Mouse (Mus musculus) gastrocnemius, adult 18-20 months (tissue): Measurements from ENCODE around the gene Dnm2. TPM values are rescaled to one million over a fixed set of nuclear protein-coding genes. Genes with fewer than 3 reads are reported as not detected.
A peak's percentile ranks its signal among the peaks of the same experiment; 100 is the strongest.
"Not testable (repeated sequence)": the region's sequence is repeated elsewhere in the genome, so short reads cannot be mapped to it uniquely, and the experiment has no call there.

ENCODE experiments used
- DNase-seq: peaks from one replicate; pipeline ENCODE4 v3.0.0; 2021; ENCODE audit warnings: low spot score
- microRNA-seq: library from miRNA; unstranded; fragments of <30 nt; microRNA quantifications from one replicate; pipeline ENCODE4 v1.2.0, GENCODE M21; 2021
- total RNA-seq, 2 experiments: library from RNA; stranded (reverse); gene quantifications; 2 replicates each; pipeline ENCODE4 v1.2.3; 2021

Gene Dnm2
- total RNA-seq, 2 experiments from 2014 or later = 37.0 to 38.6 TPM

- DNase-seq = not testable (repeated sequence)
These were observed 117.3 kb downstream of the Dnm2 start for GRCm38 (mm10) chr9:21542001-21542400.

- no peak for DNase-seq
These were observed 120.7 kb downstream of the Dnm2 start for GRCm38 (mm10) chr9:21545351-21545915.

GRCm38 (mm10) chr9:21545916-21546788 lies 121.4 kb downstream of the Dnm2 start:
- DNase-seq = peak; percentile 100

DNA sequence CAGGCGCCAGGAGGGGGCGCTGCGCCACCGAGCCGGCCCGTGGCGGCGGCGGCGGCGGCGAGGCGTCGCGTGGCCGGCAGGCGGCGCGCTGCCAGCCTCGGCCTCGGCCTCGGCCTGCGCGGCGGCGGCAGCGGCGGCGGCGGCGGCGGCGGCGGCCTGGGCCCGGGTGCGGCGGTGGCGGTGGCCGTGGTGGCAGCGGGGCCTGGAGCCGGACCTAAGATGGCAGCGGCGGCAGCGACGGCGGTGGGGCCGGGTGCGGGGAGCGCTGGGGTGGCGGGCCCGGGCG lies 122.0 kb downstream of the Dnm2 start, which contains the start of gene Carm1:
Gene Carm1 (plus strand): TSS at position 106 of the 286 bp plus-strand sequence.
- DNase-seq = no peak

- peak; percentile 56 for DNase-seq
These were observed 122.6 kb downstream of the Dnm2 start for GRCm38 (mm10) chr9:21547075-21547941.

DNA sequence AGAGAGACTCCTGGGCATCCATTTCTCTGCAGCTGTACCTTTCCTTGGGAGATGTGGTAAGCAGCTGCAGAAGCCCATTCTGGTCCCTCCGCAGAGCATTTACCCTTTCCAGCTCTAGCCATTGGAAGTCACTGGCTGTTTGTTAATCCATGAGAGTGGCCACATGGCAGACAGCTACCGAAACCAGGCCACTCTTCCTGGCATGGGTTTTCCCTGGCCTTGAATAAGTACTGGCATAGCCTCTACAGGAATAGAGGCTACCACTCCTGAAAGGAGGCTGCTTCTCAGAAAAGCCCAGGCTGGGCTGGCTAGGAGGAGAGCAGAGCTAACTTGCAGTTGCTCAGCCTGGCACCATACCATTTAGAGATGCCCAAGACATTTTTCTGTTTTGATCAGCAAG lies 126.3 kb downstream of the Dnm2 start:
- peak; percentile 27 for DNase-seq

DNA sequence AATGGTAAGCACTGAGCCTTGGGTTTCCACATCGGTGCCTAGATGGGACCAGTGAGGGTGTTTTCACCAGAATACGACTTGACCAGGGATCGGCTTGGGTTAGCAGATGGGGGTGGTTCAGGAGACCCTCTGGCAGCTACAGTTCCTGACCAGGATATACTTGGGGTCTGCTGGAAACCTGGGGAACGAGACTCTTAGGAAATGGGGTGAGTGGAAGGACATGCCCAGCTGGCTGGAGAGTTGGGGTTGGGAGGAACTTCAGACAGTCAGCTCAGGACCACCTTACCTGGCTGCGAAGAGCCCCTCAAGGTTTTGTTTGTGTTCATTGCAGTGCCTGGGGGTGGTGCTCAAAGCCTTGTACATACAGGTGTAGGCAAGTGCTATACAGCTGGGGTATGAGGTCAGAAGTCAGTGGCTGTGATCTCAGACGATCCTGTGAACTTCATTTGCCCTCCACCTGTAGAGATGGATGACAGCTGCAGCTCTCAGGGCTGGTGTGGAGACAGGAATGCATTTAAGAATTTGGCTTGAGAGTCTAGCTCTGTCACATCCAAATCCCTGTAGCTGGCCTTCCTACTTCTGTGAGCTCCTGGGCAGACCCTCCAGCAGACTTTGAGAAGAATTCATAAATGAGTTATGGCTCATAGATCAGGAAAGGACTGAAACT lies 129.0 kb downstream of the Dnm2 start:
- DNase-seq = no peak

DNA sequence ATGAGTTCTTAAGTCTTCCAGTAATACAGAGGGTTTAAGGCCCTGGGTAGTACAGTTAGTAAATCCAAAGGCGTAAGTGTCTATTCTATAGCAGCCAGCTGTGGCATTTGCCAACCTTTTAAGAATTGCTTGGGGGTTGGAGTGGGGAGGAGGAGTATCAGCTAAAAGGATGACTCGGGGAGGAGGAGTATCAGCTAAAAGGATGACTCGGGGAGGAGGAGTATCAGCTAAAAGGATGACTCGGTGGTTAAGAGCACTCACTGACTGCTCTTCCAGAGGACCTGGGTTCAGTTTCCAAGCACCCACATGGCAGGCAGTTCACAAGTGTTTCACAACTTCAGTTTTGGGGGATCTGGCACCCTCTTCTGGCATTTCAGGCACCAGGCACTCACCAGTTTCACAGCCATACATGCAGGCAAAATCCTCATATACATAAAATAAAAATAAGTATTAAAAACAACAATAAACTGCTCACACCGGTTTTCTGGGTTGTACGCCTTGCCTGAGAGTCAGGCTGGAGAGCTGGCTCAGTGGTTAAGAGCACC lies 130.6 kb downstream of the Dnm2 start:
- no peak for DNase-seq

DNA sequence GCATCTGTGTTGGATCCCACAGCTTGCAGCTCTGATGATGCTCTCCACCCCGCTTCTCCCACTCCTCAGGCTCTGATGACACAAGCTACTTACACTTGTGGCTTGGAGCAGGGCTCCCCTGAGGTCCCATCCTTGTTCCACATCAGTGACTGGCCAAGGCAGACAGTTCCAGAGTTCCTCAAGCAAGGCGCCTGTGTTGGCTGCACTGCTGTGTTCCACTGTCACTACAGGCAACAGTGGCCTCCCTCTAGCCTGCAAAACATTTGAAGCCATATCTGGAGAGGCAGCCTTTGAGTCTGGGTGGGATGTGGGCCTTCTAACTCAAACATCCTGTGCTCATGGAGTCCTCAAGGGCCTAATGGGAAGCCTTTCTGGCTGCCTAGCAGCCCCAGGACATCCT lies 132.3 kb downstream of the Dnm2 start:
- no peak for DNase-seq

Small RNA genes lying within 50 kb of the gene (microRNA-seq; reads per million reads assigned to microRNA genes)
- not detected for gene Mir199a-1

Other genes starting within 250 kb of the Dnm2 start
- 10 to 100 TPM; 50.8 to 51.5 TPM for gene Keap1, start 185.5 kb upstream of the Dnm2 start, total RNA-seq
- gene S1pr5, start 176.5 kb upstream of the Dnm2 start, total RNA-seq = under 1 TPM; 0.09 to 0.12 TPM
- 10 to 100 TPM; 64.7 to 67.6 TPM for gene Atg4d, start 159.6 kb upstream of the Dnm2 start, total RNA-seq
- gene Kri1, start 136.9 kb upstream of the Dnm2 start, total RNA-seq = 1 to 10 TPM; 8.0 to 9.3 TPM
- 1 to 10 TPM; 8.0 to 8.3 TPM for gene Cdkn2d, start 133.5 kb upstream of the Dnm2 start, total RNA-seq
- not detected for gene Ap1m2, start 112.6 kb upstream of the Dnm2 start, total RNA-seq
- gene Slc44a2, start 104.2 kb upstream of the Dnm2 start, total RNA-seq = 100 to 1,000 TPM; 159 to 162 TPM
- gene Ilf3, start 57.0 kb upstream of the Dnm2 start, total RNA-seq = 10 to 100 TPM; 17.3 to 22.2 TPM
- gene Qtrt1, start 13.1 kb upstream of the Dnm2 start, total RNA-seq = 1 to 10 TPM; 5.8 to 6.3 TPM
- gene Tmed1, start 85.3 kb downstream of the Dnm2 start, total RNA-seq = 10 to 100 TPM; 31.6 to 32.7 TPM
- under 1 TPM; 0.30 to 0.50 TPM for gene AB124611, start 101.3 kb downstream of the Dnm2 start, total RNA-seq
- gene Carm1, start 122.0 kb downstream of the Dnm2 start, total RNA-seq = 10 to 100 TPM; 55.5 to 66.5 TPM
- 10 to 100 TPM; 45.7 to 46.6 TPM for gene Timm29, start 167.8 kb downstream of the Dnm2 start, total RNA-seq
- gene Yipf2, start 167.9 kb downstream of the Dnm2 start, total RNA-seq = 1 to 10 TPM; 5.3 to 5.6 TPM
- gene Smarca4, start 191.3 kb downstream of the Dnm2 start, total RNA-seq = 10 to 100 TPM; 38.6 to 42.1 TPM